Mouse (Mus musculus) intestine, embryonic 14.5 days (tissue): ENCODE data around the gene Prrx1. TPM values are rescaled to one million over a fixed set of nuclear protein-coding genes. Genes with fewer than 3 reads are reported as not detected.

ENCODE experiments used
- ATAC-seq: fragments of 200-750 bp; cut with Nextera tagmentation; replicated peaks from 2 replicates; pipeline ENCODE4 v1.8.0; 2017; ENCODE audit warnings: low read depth, moderate number of reproducible peaks, moderate TSS enrichment, moderate library complexity; ENCODE audit not compliant: low FRiP score, low TSS enrichment
- DNase-seq: peaks from one replicate; pipeline ENCODE4 v3.0.0-alpha.2; 2018; ENCODE audit warnings: low spot score
- H3K27ac ChIP-seq: fragments of 300-500 bp; sonication (generic); 2 replicates; pipeline ENCODE4 v1.5.1; 2014; ENCODE audit warnings: low read depth, mild to moderate bottlenecking, control low read depth
- H3K27me3 ChIP-seq: fragments of 300-500 bp; sonication (generic); replicated peaks from 2 replicates; pipeline ENCODE4 v1.6.1; 2014; ENCODE audit warnings: low read length, control low read depth; ENCODE audit not compliant: control insufficient read depth, insufficient read depth
- H3K36me3 ChIP-seq: fragments of 300-500 bp; sonication (generic); 2 replicates; pipeline ENCODE4 v1.6.1; 2014; ENCODE audit warnings: low read length, control low read depth; ENCODE audit not compliant: control insufficient read depth, insufficient read depth
- H3K4me1 ChIP-seq: fragments of 300-500 bp; sonication (generic); replicated peaks from 2 replicates; pipeline ENCODE4 v1.6.1; 2014; ENCODE audit warnings: low read length, control low read depth, mixed read lengths; ENCODE audit not compliant: control insufficient read depth, insufficient read depth
- H3K4me2 ChIP-seq: fragments of 300-500 bp; sonication (generic); 2 replicates; pipeline ENCODE4 v1.6.1; 2014; ENCODE audit warnings: low read length
- H3K4me3 ChIP-seq: fragments of 300-500 bp; sonication (generic); 2 replicates; pipeline ENCODE4 v1.5.1; 2014; ENCODE audit warnings: low read depth, low read length, control low read depth, mixed read lengths
- H3K9ac ChIP-seq: fragments of 300-500 bp; sonication (generic); 2 replicates; pipeline ENCODE4 v1.6.1; 2014; ENCODE audit warnings: mild to moderate bottlenecking, low read length
- H3K9me3 ChIP-seq: fragments of 300-500 bp; sonication (generic); 2 replicates; pipeline ENCODE4 v1.6.1; 2016; ENCODE audit warnings: low read length, control low read depth; ENCODE audit not compliant: control insufficient read depth
- WGBS: fragments of 180-500 bp; shearing (Covaris S2); extraction: QIAGEN DNeasy Blood & Tissue Kit; methylation state at CpG from one replicate; pipeline ENCODE4 v1.1.7; 2014; 5-methylcytosine and 5-hydroxymethylcytosine counted together
- polyA plus RNA-seq: library from polyadenylated mRNA; unstranded; fragments of >200 nt; fragmentation: Nextera tagmentation; extraction: Ambion mirVana; gene quantifications from 2 replicates; pipeline ENCODE4 v1.2.1, GENCODE M21; 2014

Gene Prrx1
- polyA plus RNA-seq, 1 experiment from 2014 or later: 2.2 TPM

GRCm38 (mm10) chr1:163226271-163226670, 87.2 kb downstream of the Prrx1 start:
- ATAC-seq: no peak
- 93% methylated on average over 4 of the region's 4 CpGs for WGBS
- Histone ChIP-seq H3K9ac (no peak overlapping the region), H3K4me2 (no peak overlapping the region), H3K9me3 (no peaks in the 10 kb centered on the region), H3K27ac (no peak overlapping the region), H3K27me3 (no peaks in the 10 kb centered on the region), H3K36me3 (no peaks in the 10 kb centered on the region), H3K4me1 (no peaks in the 10 kb centered on the region), H3K4me3 (no peak overlapping the region)
- no peak for DNase-seq

GRCm38 (mm10) chr1:163221767-163222166, 91.7 kb downstream of the Prrx1 start:
- Histone ChIP-seq H3K9ac (no peak overlapping the region), H3K9me3 (no peaks in the 10 kb centered on the region), H3K4me3 (no peak overlapping the region), H3K27me3 (no peaks in the 10 kb centered on the region), H3K36me3 (no peaks in the 10 kb centered on the region), H3K4me1 (no peaks in the 10 kb centered on the region), H3K4me2 (no peak overlapping the region), H3K27ac (no peak overlapping the region)
- 82% methylated on average over 1 of the region's 1 CpGs for WGBS
- ATAC-seq (no peak), DNase-seq (no peak)

DNA sequence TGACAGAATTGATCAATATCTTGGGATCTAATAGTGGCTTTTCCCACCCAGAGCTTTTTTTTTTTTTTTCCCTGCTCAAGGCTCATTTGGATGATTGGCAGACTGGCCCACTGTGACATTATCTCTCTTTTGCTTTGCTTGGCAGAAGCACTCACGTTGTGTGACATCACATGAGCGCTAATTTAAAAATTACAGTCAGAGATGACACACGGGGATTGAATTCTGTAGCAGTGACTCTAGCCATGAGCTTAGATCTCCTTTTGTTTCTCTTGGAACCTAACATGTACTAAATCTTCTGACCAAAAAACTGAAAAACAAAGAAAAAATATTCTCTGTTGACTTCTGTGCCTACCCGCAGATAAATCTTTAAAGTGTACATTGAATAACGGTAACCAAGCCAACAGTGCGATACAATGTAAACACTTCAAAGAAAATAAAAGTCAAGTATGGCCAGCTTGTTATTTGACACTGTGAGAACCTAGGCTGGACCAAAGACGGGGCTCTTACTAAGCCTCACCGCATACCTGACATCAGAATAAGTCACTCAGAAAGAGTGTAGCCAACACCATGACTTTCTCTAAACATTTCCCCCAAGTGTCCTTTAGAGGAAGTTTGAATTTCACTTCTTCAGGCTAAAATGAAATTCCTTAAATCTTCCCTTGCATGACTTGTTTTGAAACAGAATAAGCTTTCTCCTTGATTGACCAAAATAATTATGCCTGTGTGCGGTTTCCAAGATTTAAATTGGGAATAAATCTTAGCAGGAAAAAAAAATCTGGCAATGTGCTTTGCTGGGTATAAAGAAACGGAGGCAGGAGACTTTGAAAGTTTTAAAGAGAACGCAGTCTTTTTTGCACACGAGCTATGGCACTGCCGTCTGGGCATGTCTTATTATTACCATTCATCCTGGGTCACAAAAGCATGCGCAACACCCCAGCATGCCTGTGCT, 104.3 kb downstream of the Prrx1 start:
- ATAC-seq (no peak), DNase-seq (no peak)
- no peaks in the 10 kb centered on the region for H3K27me3 ChIP-seq
- H3K9me3 ChIP-seq: no peaks in the 10 kb centered on the region
- no peak overlapping the region for H3K4me3 ChIP-seq
- no peak overlapping the region for H3K27ac ChIP-seq
- H3K4me2 ChIP-seq: no peak overlapping the region
- 64% methylated on average over 14 of the region's 14 CpGs for WGBS
- no peak overlapping the region for H3K9ac ChIP-seq
- no peaks in the 10 kb centered on the region for H3K4me1 ChIP-seq
- no peaks in the 10 kb centered on the region for H3K36me3 ChIP-seq

- H3K27ac ChIP-seq: no peak overlapping the region
- ATAC-seq (no peak), DNase-seq (no peak)
- no peaks in the 10 kb centered on the region for H3K4me1 ChIP-seq
- no peaks in the 10 kb centered on the region for H3K36me3 ChIP-seq
- no peak overlapping the region for H3K4me3 ChIP-seq
- H3K9me3 ChIP-seq: no peaks in the 10 kb centered on the region
- H3K9ac ChIP-seq: no peak overlapping the region
- H3K27me3 ChIP-seq: no peaks in the 10 kb centered on the region
- WGBS: 54% methylated on average over 2 of the region's 2 CpGs
- no peak overlapping the region for H3K4me2 ChIP-seq
These were observed 114.7 kb downstream of the Prrx1 start for GRCm38 (mm10) chr1:163198767-163199166.

DNA sequence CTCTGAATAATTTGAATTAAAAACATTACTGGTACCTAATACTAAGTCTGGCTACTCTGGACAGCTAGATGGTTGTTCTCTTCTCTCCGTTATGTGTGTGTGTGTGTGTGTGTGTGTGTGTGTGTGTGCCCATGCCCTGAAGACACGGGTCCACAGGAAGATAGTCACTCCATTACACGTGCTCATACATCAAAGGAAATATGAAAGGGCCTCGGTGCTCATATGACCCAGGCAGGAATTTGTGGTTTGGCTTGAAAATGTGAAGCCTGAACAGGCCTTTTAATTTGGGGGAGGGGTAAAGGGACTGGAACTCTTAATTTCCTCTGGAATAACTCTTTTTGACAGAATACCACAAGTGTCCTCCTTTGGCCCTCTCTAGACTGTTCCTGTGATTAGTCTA, 115.5 kb downstream of the Prrx1 start:
- no peak overlapping the region for H3K4me2 ChIP-seq
- no peaks in the 10 kb centered on the region for H3K9me3 ChIP-seq
- H3K4me1 ChIP-seq: no peaks in the 10 kb centered on the region
- no peak for ATAC-seq
- WGBS: 79% methylated on average over 4 of the region's 4 CpGs
- DNase-seq: no peak
- H3K4me3 ChIP-seq: no peak overlapping the region
- no peak overlapping the region for H3K9ac ChIP-seq
- H3K27ac ChIP-seq: no peak overlapping the region
- H3K27me3 ChIP-seq: no peaks in the 10 kb centered on the region
- H3K36me3 ChIP-seq: no peaks in the 10 kb centered on the region

Other genes starting within 250 kb of the Prrx1 start
- gene Mroh9, start 228.0 kb downstream of the Prrx1 start, polyA plus RNA-seq: not detected in 2 replicates
- 15.1 and 17.5 TPM in 2 replicates for gene Gorab, start 90.0 kb upstream of the Prrx1 start, polyA plus RNA-seq